Mouse (Mus musculus) mouse embryonic stem cell (cell line): Measurements from ENCODE around the gene Fam13c.

Experiments
- in situ Hi-C, 2 experiments: fragments of 300-500 bp; cut with MboI; formaldehyde crosslinking; loops; 1 replicate in 1 of 2; 3 replicates in 1 of 2; pipeline ENCODE4 v1.14.3; 2019 to 2020; ENCODE audit warnings: low sequenced_read_pairs in 2 of 2, low pct_unique_long_range_greater_than_20kb in 1 of 2, mixed read lengths in 1 of 2; ENCODE audit not compliant: unreplicated experiment in 1 of 2

Fam13c gene

GRCm38 (mm10) chr10:70563636-70564035, 123.4 kb downstream of the Fam13c start:
- in situ Hi-C loops = no loop called here

- in situ Hi-C loops = loop anchor here (25.0 kb wide), 2 partner anchors 231 to 381 kb away; no protein-coding TSS in a partner anchor
Observed at GRCm38 (mm10) chr10:70581556-70582211, 141.4 kb downstream of the Fam13c start.

- in situ Hi-C loops = loop anchor here (25.0 kb wide), 2 partner anchors 228 to 378 kb away; no protein-coding TSS in a partner anchor
Observed at GRCm38 (mm10) chr10:70584171-70584570, 143.9 kb downstream of the Fam13c start.

GRCm38 (mm10) chr10:70586876-70587405, 146.7 kb downstream of the Fam13c start:
- in situ Hi-C loops = loop anchor here (25.0 kb wide), 2 partner anchors 225 to 375 kb away; no protein-coding TSS in a partner anchor

GRCm38 (mm10) chr10:70594007-70594406, 153.7 kb downstream of the Fam13c start:
- in situ Hi-C loops = loop anchor here (10.0 to 25.0 kb wide), 3 partner anchors 218 to 371 kb away; no protein-coding TSS in a partner anchor

- in situ Hi-C loops = loop anchor here (10.0 to 25.0 kb wide), 3 partner anchors 214 to 367 kb away; no protein-coding TSS in a partner anchor
Observed at GRCm38 (mm10) chr10:70598081-70598515, 157.8 kb downstream of the Fam13c start.

- in situ Hi-C loops = loop anchor here (10.0 to 25.0 kb wide), 3 partner anchors 214 to 366 kb away; no protein-coding TSS in a partner anchor
Observed at GRCm38 (mm10) chr10:70598516-70599125, 158.3 kb downstream of the Fam13c start.

- in situ Hi-C loops = loop anchor here (10.0 to 25.0 kb wide), 3 partner anchors 213 to 365 kb away; no protein-coding TSS in a partner anchor
Observed at GRCm38 (mm10) chr10:70599126-70599924, 159.0 kb downstream of the Fam13c start.

GRCm38 (mm10) chr10:70599925-70600305, 159.6 kb downstream of the Fam13c start:
- in situ Hi-C loops = loop anchor here (10.0 to 25.0 kb wide), 3 partner anchors 212 to 365 kb away; no protein-coding TSS in a partner anchor
